Mouse (Mus musculus) MN1 (cell line): ENCODE measurements around the gene Nthl1.
A peak's percentile ranks its signal among the peaks of the same experiment; 100 is the strongest.

Experiments
- DNase-seq: peaks from one replicate; pipeline ENCODE4 v3.0.0-alpha.2; 2016; ENCODE audit warnings: low spot score

Gene Nthl1

GRCm38 (mm10) chr17:24628646-24629045 is 3.8 kb upstream of the Nthl1 start:
- peak; percentile 85 for DNase-seq

- no peak for DNase-seq
These were observed 2.4 kb upstream of the Nthl1 start for GRCm38 (mm10) chr17:24630072-24630471.

DNA sequence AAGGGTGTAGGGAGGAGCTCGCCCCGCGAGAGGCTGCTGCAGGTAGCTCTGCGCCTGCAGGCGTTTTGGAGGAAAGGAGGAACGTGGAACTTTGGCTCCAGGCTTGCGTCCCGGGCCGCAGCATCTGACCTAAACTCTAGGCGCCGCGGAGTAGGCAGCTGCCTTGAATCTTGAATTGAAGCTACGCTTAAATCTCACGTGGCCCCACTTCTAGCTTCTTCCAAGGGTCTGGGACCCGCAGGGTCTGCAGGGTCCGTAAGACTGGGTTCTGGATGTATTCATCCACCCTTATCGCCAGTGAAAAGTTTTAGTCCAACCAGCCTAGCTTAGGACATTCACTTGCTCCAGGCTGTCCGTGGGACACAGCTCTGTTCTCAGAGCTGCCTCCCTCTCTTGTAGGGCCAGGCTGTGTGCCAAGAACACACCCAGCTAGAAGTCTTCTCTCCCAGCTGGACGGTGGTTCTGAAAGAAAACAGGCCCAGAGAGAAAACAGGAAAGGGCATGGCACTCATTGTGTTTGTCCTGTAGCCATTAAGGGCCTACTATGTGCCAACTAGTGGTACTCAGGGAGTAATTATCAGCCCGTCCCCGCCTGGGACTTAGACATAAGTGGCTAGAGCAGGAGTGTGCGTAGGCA is 451 bp downstream of the Nthl1 start:
- DNase-seq = peak; percentile 64

DNA sequence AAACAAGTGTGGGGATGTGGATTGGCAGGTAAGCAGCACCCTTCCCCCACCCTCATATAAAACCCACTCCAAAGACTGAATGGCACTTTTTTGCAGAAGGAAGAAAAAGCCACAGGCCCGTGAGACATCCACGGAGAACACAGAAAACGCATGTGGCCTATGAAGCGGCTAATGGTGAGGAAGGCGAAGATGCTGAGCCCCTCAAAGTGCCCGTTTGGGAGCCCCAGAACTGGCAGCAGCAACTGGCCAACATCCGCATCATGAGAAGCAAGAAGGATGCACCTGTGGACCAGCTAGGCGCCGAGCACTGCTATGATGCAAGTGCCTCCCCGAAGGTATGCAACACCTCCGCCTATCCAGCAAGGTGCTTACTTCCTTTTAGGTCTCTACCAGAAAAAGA is 1.4 kb downstream of the Nthl1 start:
- DNase-seq = no peak

DNA sequence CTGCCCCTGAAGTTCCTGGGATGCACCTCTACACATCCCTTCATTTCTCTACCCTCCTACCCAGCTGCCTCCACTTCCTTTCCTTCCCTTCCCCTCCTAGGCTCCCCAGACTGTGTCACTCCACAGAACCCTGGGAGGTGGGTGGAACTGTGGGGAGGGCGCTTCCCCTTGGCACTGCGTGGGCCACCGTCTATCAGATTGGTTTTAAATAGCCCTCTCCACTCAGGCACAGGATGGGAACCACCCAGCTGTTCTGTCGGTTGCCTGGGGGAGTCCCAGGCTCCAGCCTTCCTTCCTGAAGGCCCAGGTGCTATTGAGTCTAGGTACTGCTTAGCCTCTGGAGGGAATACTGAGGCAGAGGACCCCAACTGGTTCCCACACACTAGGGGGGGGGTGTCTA is 2.5 kb downstream of the Nthl1 start:
- DNase-seq = no peak

DNA sequence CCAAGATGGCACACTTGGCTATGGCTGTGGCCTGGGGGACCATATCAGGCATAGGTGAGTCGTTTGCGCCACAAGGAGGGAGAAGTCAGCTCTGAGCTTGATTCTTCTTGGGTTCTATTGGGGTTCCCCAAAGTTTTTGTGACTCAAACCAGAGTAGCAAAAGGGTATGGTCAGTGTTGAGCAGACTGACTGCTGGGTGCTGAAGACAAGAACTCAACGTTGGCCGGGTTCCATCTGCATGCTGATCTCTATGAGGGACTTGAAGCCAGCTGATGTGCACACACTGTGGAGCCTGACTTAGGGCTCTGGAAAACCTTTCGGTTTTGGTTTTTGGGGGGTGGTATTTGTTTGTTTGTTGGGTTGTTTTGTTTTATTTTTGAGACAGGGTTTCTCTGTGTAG is 3.2 kb downstream of the Nthl1 start:
- DNase-seq = no peak

- DNase-seq = no peak
These were observed 4.5 kb downstream of the Nthl1 start for GRCm38 (mm10) chr17:24636781-24637481.

- no peak for DNase-seq
These were observed 5.7 kb downstream of the Nthl1 start for GRCm38 (mm10) chr17:24638214-24638613.

DNA sequence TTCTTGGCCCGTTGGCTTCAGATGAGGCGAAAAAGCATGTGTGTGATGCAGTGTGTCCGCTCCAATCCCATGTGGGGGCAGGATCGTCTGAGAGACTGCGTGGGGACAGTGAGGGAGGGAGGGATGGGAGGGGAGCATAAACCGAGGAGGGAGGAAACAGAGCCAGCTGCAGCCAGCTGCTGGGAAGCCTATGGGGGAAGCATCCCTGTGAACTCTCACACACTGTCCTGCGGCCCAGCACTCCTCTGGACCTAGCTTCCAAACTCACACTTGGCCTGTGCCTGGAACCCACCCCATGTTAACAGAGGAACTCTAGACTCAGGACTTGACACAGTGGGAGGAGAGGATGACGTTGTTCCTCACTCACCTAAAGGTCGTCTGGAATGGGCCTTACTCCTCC is 6.4 kb downstream of the Nthl1 start:
- DNase-seq = no peak

- DNase-seq = no peak
These were observed 7.1 kb downstream of the Nthl1 start for GRCm38 (mm10) chr17:24639571-24639988.

- no peak for DNase-seq
These were observed 7.6 kb downstream of the Nthl1 start for GRCm38 (mm10) chr17:24640119-24640518.

DNA sequence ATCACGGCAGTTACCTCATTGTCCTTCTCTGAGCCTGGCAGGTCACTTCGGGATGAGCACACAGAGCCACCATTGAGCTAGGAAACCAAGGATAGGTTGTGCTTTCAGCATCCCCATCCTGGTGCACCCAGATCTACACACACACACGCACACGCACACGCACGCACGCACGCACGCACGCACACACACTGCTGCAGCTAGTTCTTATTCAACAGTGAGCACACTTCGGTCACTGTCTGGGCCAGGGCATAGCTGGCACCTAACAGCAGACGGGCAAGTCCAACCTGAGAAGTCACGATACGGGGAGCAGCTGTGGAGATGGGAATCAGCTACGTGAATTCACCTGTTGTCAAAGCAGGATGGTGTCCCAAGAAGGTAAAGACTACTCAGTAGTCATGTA is 8.1 kb downstream of the Nthl1 start:
- no peak for DNase-seq

- no peak for DNase-seq
These were observed 9.5 kb downstream of the Nthl1 start for GRCm38 (mm10) chr17:24641944-24642343.

- DNase-seq = no peak
These were observed 10.4 kb downstream of the Nthl1 start for GRCm38 (mm10) chr17:24642791-24643343.

DNA sequence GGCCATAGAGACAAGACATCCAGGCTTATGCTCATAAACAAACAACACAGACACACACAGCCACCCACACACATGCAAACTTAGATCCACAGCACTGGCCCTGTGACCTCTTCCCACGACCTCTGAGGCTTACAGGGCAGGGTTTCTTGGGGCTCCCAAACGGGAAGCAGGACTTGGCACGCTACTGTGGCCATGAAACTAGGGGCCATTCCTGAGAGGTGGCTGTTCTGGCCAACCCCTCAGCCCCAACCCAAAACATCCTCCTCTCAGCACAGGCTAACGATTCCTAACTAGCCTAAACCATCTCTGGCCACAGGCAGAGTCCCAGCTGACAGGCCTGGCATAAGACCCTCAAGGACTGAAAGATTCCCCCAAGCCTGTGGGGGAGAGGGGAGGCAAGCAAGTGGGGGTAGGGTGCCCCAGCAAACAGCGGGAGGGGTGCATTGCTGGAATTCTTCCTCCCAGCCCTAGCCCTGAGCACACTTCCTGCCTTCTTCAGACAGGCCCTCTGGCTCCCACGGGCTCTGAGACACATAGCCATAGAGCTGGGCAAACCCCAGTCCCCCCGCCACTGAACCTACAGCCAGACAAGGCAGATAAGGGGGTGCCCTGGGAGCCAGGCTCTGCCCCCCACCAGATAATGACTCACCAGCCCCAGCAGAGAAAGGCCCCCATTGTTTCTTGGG is 11.7 kb downstream of the Nthl1 start:
- DNase-seq = no peak

DNA sequence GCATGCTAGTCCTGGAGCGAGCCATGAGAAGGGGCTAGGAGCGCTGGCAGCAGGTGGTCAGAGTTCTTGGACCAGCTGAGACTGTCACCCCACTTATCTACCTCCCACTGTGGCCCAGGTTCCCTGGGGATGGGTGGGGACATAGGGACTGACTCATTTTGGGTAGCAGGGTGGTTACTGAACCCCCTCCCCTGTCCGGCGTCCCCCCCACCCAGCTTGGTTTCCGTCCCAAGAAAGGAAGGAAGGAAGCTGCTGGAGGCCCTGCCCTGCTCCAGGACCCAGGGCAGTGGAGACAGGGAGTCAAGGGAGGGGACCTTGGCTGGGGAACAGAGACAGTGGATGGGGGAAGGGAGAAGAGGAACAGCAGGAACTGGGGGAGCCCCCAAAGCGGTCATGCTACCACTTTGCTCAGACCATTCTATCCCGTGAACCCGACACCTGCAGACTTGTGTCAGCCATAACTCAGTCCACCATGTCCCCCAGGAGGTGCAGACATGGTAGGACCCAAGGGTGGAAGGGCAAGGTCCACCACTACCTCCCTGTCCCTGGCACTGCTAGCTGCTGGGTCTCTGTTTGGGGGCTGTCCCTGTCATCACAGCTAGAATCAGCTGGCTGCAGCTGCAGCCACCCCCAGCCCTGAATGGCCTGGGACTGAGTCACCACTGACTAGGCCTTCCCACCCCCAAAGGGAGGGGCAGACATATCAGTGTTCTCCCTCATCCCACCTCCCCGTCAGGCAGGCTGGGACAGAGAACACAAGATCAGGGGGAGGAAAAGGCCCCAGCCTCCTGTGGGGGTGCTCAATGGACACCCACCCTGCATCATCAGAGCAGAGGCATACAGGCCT is 12.6 kb downstream of the Nthl1 start:
- no peak for DNase-seq

DNA sequence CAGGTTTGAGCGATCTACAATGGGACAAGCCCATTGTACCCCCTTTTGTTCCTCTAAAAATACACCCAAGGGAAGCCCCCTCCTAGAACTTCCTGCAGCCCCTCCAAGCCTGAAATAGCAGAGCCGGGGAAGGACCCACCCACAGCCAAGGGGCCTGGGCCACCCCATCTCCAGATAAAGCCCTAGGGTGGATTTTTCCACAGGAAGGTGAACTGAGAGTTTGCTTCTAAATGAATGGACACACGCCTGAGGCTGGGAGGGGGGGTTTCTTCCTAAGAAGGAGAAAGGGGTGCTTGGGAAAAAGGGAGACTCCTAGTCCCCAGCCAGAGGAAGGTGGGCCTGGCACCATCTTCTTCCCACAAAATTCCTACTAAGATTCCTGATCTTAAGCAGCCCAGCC is 13.4 kb downstream of the Nthl1 start:
- no peak for DNase-seq

GRCm38 (mm10) chr17:24646381-24646780 is 13.9 kb downstream of the Nthl1 start:
- DNase-seq = no peak

GRCm38 (mm10) chr17:24647493-24647892 is 15.0 kb downstream of the Nthl1 start:
- DNase-seq = no peak

DNA sequence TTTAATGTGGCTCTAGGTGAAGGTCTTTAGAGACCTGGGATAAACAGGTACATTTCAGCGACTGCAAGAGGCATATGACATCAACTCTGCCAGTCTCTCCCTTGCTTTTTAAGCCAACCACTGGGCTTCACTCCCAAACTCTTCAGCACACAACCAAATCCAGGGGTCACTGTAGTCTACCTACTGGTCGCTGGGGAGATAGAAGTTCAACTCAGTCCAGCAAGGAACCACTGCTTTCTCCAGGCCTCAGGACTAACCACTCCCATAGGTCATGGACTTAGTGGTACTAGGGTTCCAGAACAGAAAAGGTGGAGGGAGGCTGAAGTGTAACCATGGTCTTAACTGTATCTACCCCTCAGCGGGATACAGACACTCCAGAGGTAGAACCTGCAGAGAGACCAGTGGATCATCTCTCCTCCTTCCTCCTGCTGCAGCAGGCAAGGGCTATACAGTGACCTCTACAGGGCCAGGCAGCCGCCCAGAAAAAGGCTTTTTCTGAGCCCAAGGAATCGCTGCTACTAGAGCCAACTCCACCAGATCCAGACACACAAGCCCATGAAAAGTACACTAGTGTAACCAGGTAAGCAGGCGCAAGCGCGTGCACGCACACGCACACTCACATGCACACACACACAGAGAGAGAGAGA is 16.4 kb downstream of the Nthl1 start:
- DNase-seq = no peak

DNA sequence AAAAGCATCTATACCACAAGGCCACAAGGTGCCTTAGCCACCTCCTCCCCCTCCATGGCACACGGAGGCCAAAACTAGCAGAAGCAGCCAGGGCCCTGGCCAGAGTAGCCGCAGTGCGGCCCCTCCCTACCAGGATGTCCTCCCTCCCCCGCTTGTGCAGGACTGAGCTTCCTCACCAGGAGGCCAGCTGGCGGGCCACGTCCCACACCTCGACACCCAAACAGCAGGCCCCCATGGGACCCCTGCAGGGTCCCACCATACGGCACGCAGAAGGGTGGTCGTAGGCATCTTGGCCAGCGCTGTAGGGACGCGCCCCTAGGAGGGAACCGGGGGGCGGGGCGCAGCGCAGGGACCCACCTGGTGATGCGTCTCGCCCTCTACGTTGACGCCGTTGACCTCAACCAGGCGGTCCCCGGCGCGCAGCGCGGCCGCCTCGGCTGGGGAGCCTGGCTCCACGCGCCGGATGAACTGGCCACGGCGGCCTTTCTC is 17.1 kb downstream of the Nthl1 start:
- peak; percentile 63 for DNase-seq
